Mouse (Mus musculus): ENCODE measurements around the gene Hoxb4. TPM values are rescaled to one million over a fixed set of nuclear protein-coding genes. Genes with fewer than 3 reads are reported as not detected.
A peak's percentile ranks its signal among the peaks of the same experiment; 100 is the strongest.

Gene Hoxb4
- polyA plus RNA-seq, 1 experiment from 2014 or later, result 1.1 TPM

- Histone ChIP-seq H3K27ac (ENCODE audit: low read depth, low read length) (peak overlapping the region; percentile 96), H3K9me3 (ENCODE audit: control insufficient read depth, low read length) (no peaks in the 10 kb centered on the region), H3K27me3 (replicated peaks; ENCODE audit: control insufficient read depth, insufficient read depth, low read length) (peaks cover 91% of the 10 kb centered on the region), H3K4me1 (replicated peaks; ENCODE audit: control insufficient read depth, insufficient read depth, low read length) (no peaks in the 10 kb centered on the region), H3K9ac (ENCODE audit: low read depth, low read length) (peak overlapping the region; percentile 74), H3K36me3 (ENCODE audit: control insufficient read depth, insufficient read depth, low read length) (no peaks in the 10 kb centered on the region), H3K4me3 (ENCODE audit: low read depth, low read length) (peak overlapping the region; percentile 62), H3K4me2 (peak overlapping the region; percentile 63)
- WGBS, result 1% methylated on average over 22 of the region's 22 CpGs
- ATAC-seq (replicated peaks; ENCODE audit: low FRiP score) (no peak), DNase-seq (ENCODE audit: low spot score) (peak; percentile 56)
These were observed 33.8 kb downstream of the Hoxb4 start for GRCm38 (mm10) chr11:96351831-96352230.

- ATAC-seq (replicated peaks; ENCODE audit: low FRiP score), result no peak
- WGBS, result under 1% methylated on average over 75 of the region's 75 CpGs
- peak; percentile 46 for DNase-seq (ENCODE audit: low spot score)
- H3K27me3 ChIP-seq (replicated peaks; ENCODE audit: control insufficient read depth, insufficient read depth, low read length), result peaks cover 90% of the 10 kb centered on the region
- H3K36me3 ChIP-seq (ENCODE audit: control insufficient read depth, insufficient read depth, low read length), result no peaks in the 10 kb centered on the region
- peak overlapping the region; percentile 63 for H3K4me2 ChIP-seq
- H3K9me3 ChIP-seq (ENCODE audit: control insufficient read depth, low read length), result no peaks in the 10 kb centered on the region
- peak overlapping the region; percentile 74 for H3K9ac ChIP-seq (ENCODE audit: low read depth, low read length)
- peak overlapping the region; percentile 96 for H3K27ac ChIP-seq (ENCODE audit: low read depth, low read length)
- H3K4me3 ChIP-seq (ENCODE audit: low read depth, low read length), result peak overlapping the region; percentile 62
- H3K4me1 ChIP-seq (replicated peaks; ENCODE audit: control insufficient read depth, insufficient read depth, low read length), result no peaks in the 10 kb centered on the region
These were observed 34.8 kb downstream of the Hoxb4 start for GRCm38 (mm10) chr11:96352691-96353521.

DNA sequence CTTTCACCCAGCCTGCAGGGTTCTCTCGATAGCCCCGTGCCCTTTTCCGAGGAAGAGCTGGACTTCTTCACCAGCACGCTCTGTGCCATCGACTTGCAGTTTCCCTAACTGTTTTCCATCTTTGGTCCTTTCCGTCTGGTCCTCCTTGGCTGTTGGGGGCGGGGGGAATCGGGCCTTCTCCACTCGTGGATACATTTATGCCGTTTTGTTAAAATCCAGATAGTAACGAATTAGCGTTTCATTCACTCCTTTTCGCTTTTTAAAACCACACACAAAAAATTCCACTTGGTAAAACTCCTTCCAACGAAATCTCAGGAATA is 35.4 kb downstream of the Hoxb4 start:
- no peak for DNase-seq (ENCODE audit: low spot score)
- 3% methylated on average over 14 of the region's 14 CpGs for WGBS
- Histone ChIP-seq H3K4me3 (ENCODE audit: low read depth, low read length) (peak overlapping the region; percentile 62), H3K36me3 (ENCODE audit: control insufficient read depth, insufficient read depth, low read length) (no peaks in the 10 kb centered on the region), H3K4me1 (replicated peaks; ENCODE audit: control insufficient read depth, insufficient read depth, low read length) (no peaks in the 10 kb centered on the region), H3K27ac (ENCODE audit: low read depth, low read length) (peak overlapping the region; percentile 96), H3K9ac (ENCODE audit: low read depth, low read length) (peak overlapping the region; percentile 74), H3K9me3 (ENCODE audit: control insufficient read depth, low read length) (no peaks in the 10 kb centered on the region), H3K27me3 (replicated peaks; ENCODE audit: control insufficient read depth, insufficient read depth, low read length) (peaks cover 85% of the 10 kb centered on the region), H3K4me2 (peak overlapping the region; percentile 63)
- ATAC-seq (replicated peaks; ENCODE audit: low FRiP score), result no peak

DNA sequence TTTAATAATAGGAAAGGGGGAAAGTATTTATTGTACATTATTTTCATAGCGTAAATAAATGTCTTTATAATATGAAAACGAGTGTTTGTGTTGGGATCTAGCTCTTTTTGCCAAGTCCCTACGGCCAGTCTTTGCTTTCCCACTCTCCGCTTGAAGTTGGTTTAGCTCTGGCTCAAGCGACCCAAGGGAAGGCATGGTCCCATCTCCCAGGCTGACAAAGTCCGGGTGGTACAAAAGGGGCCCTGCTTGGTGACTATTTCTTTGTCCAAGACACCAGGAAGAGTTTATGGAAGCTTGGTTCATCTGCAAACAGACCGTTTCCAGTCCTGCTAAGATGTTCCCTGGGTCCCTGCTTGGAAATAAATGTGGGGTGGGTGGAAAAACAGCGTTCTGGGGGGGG is 35.9 kb downstream of the Hoxb4 start:
- peak overlapping the region; percentile 60 for H3K9ac ChIP-seq (ENCODE audit: low read depth, low read length)
- H3K4me1 ChIP-seq (replicated peaks; ENCODE audit: control insufficient read depth, insufficient read depth, low read length), result no peaks in the 10 kb centered on the region
- H3K4me2 ChIP-seq, result peak overlapping the region; percentile 63
- H3K27ac ChIP-seq (ENCODE audit: low read depth, low read length), result peak overlapping the region; percentile 77
- H3K36me3 ChIP-seq (ENCODE audit: control insufficient read depth, insufficient read depth, low read length), result no peaks in the 10 kb centered on the region
- DNase-seq (ENCODE audit: low spot score) (no peak), ATAC-seq (replicated peaks; ENCODE audit: low FRiP score) (no peak)
- no peaks in the 10 kb centered on the region for H3K9me3 ChIP-seq (ENCODE audit: control insufficient read depth, low read length)
- 17% methylated on average over 8 of the region's 8 CpGs for WGBS
- H3K4me3 ChIP-seq (ENCODE audit: low read depth, low read length), result peak overlapping the region; percentile 42
- peaks cover 80% of the 10 kb centered on the region for H3K27me3 ChIP-seq (replicated peaks; ENCODE audit: control insufficient read depth, insufficient read depth, low read length)

- DNase-seq (ENCODE audit: low spot score) (peak; percentile 63), ATAC-seq (replicated peaks; ENCODE audit: low FRiP score) (no peak)
- no peaks in the 10 kb centered on the region for H3K36me3 ChIP-seq (ENCODE audit: control insufficient read depth, insufficient read depth, low read length)
- no peaks in the 10 kb centered on the region for H3K4me1 ChIP-seq (replicated peaks; ENCODE audit: control insufficient read depth, insufficient read depth, low read length)
- H3K4me3 ChIP-seq (ENCODE audit: low read depth, low read length), result peak overlapping the region; percentile 42
- peak overlapping the region; percentile 77 for H3K27ac ChIP-seq (ENCODE audit: low read depth, low read length)
- H3K9me3 ChIP-seq (ENCODE audit: control insufficient read depth, low read length), result no peaks in the 10 kb centered on the region
- WGBS, result 2% methylated on average over 25 of the region's 25 CpGs
- H3K27me3 ChIP-seq (replicated peaks; ENCODE audit: control insufficient read depth, insufficient read depth, low read length), result peaks cover 76% of the 10 kb centered on the region
- H3K9ac ChIP-seq (ENCODE audit: low read depth, low read length), result peak overlapping the region; percentile 60
- peak overlapping the region; percentile 63 for H3K4me2 ChIP-seq
These were observed 36.3 kb downstream of the Hoxb4 start for GRCm38 (mm10) chr11:96354376-96354775.

GRCm38 (mm10) chr11:96354801-96355311 is 36.8 kb downstream of the Hoxb4 start:
- Histone ChIP-seq H3K4me3 (ENCODE audit: low read depth, low read length) (peak overlapping the region; percentile 42), H3K9ac (ENCODE audit: low read depth, low read length) (peak overlapping the region; percentile 60), H3K4me1 (replicated peaks; ENCODE audit: control insufficient read depth, insufficient read depth, low read length) (no peaks in the 10 kb centered on the region), H3K36me3 (ENCODE audit: control insufficient read depth, insufficient read depth, low read length) (no peaks in the 10 kb centered on the region), H3K27ac (ENCODE audit: low read depth, low read length) (peak overlapping the region; percentile 77; the same call in 1 of the 2 replicates), H3K27me3 (replicated peaks; ENCODE audit: control insufficient read depth, insufficient read depth, low read length) (peaks cover 71% of the 10 kb centered on the region), H3K4me2 (peak overlapping the region; percentile 63), H3K9me3 (ENCODE audit: control insufficient read depth, low read length) (no peaks in the 10 kb centered on the region)
- no peak for ATAC-seq (replicated peaks; ENCODE audit: low FRiP score)
- no peak for DNase-seq (ENCODE audit: low spot score)
- 13% methylated on average over 9 of the region's 9 CpGs for WGBS

- H3K36me3 ChIP-seq (ENCODE audit: control insufficient read depth, insufficient read depth, low read length), result no peaks in the 10 kb centered on the region
- no peak overlapping the region for H3K27ac ChIP-seq (ENCODE audit: low read depth, low read length)
- peaks cover 69% of the 10 kb centered on the region for H3K27me3 ChIP-seq (replicated peaks; ENCODE audit: control insufficient read depth, insufficient read depth, low read length)
- no peak for ATAC-seq (replicated peaks; ENCODE audit: low FRiP score)
- WGBS, result 4% methylated on average over 5 of the region's 5 CpGs
- peaks cover 7% of the 10 kb centered on the region for H3K4me1 ChIP-seq (replicated peaks; ENCODE audit: control insufficient read depth, insufficient read depth, low read length)
- no peaks in the 10 kb centered on the region for H3K9me3 ChIP-seq (ENCODE audit: control insufficient read depth, low read length)
- DNase-seq (ENCODE audit: low spot score), result no peak
- H3K4me2 ChIP-seq, result no peak overlapping the region
- H3K4me3 ChIP-seq (ENCODE audit: low read depth, low read length), result no peak overlapping the region
- H3K9ac ChIP-seq (ENCODE audit: low read depth, low read length), result no peak overlapping the region
These were observed 45.7 kb downstream of the Hoxb4 start for GRCm38 (mm10) chr11:96363807-96364206.

DNA sequence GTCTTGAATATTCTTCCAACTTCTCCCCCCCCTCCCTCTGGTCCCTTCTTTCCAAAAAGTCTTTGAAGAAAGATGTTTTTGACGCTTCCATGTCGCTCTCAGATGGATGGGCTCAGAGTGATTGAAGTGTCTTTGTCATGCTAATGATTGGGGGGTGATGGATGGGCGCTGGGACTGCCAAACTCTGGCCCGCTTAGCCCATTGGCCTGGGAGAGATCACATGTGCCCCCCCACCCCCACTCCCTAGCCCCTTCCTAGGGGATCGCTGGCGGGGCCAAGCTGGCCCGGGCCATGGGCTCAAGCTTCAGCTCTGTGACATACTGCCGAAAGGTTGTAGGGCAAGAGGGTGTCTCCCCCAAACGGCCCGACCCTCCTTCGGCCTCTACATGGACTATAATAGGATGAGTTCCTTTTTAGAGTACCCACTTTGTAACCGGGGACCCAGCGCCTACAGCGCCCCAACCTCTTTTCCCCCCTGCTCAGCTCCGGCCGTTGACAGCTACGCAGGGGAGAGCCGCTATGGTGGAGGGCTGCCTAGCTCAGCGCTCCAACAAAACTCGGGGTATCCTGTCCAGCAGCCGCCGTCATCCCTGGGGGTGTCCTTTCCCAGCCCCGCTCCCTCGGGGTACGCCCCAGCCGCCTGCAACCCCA is 47.5 kb downstream of the Hoxb4 start, which contains the start of gene Hoxb1:
Gene Hoxb1 (plus strand): TSS at position 312 of the 651 bp plus-strand sequence.
- 12% methylated on average over 26 of the region's 26 CpGs for WGBS
- H3K4me2 ChIP-seq, result peak within 1 kb of the TSS; percentile 46
- peaks cover 84% of the 10 kb centered on the region for H3K27me3 ChIP-seq (replicated peaks; ENCODE audit: control insufficient read depth, insufficient read depth, low read length)
- no peaks in the 10 kb centered on the region for H3K36me3 ChIP-seq (ENCODE audit: control insufficient read depth, insufficient read depth, low read length)
- ATAC-seq (replicated peaks; ENCODE audit: low FRiP score) (no peak), DNase-seq (ENCODE audit: low spot score) (no peak)
- H3K4me3 ChIP-seq (ENCODE audit: low read depth, low read length), result no peak within 1 kb of the TSS
- peaks cover 7% of the 10 kb centered on the region for H3K4me1 ChIP-seq (replicated peaks; ENCODE audit: control insufficient read depth, insufficient read depth, low read length)
- H3K9me3 ChIP-seq (ENCODE audit: control insufficient read depth, low read length), result no peaks in the 10 kb centered on the region
- no peak within 1 kb of the TSS for H3K9ac ChIP-seq (ENCODE audit: low read depth, low read length)
- no peak within 1 kb of the TSS for H3K27ac ChIP-seq (ENCODE audit: low read depth, low read length)

Measured in liver, embryonic 11.5 days (tissue).